Mouse (Mus musculus): ENCODE measurements around the gene Trim9.
A peak's percentile ranks its signal among the peaks of the same experiment; 100 is the strongest.

The Trim9 gene

DNA sequence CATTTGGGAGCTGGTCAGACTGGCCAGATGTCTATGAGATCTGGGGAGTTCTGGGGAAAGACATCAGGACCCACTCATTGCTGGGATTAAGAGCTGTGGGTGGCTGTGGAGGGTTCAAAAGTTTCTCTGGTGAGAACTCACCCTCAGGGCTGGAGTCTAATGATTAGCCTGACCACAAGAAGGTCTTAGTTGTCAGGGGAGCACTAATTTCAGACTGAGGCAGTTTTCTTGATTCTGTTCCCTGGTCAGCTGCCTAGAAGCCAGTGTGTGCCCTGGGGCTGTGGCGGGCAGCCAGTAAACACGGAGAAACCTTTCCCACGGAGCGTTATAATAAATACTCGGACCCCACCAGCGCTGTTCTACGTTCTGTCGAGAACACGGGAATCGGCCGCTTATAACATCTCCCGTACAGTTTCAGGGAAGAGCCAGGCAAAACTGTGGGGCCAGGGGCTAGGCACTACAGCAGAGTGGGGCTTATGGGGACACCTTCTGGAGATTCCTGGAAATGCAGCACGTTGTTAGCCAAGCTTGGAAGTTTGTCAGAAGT is 112.4 kb downstream of the Trim9 start:
- Histone ChIP-seq H3K4me1 (replicated peaks; ENCODE audit: low read depth, low read length) (no peaks in the 10 kb centered on the region; the same call in 1 of the 2 replicates), H3K9me3 (ENCODE audit: low read length) (no peaks in the 10 kb centered on the region), H3K27me3 (ENCODE audit: insufficient read depth, low read length) (peaks cover 11% of the 10 kb centered on the region), H3K4me3 (replicated peaks; ENCODE audit: low read length) (peak overlapping the region; percentile 17; the same call in 1 of the 2 replicates), H3K36me3 (ENCODE audit: insufficient read depth, low read length) (no peaks in the 10 kb centered on the region)
- peak; percentile 86 for TF ChIP-seq CTCF (conservative IDR thresholded peaks at IDR 0.05; ENCODE audit: low read length)
- no peak for TF ChIP-seq POU5F1 (IDR thresholded peaks at IDR 0.05; ENCODE audit: borderline replicate concordance, low read length)
- no peak for TF ChIP-seq NANOG (IDR thresholded peaks at IDR 0.05; ENCODE audit: borderline replicate concordance, low read length)

- Histone ChIP-seq H3K9me3 (ENCODE audit: low read length) (no peaks in the 10 kb centered on the region), H3K4me3 (replicated peaks; ENCODE audit: low read length) (no peak overlapping the region), H3K27me3 (ENCODE audit: insufficient read depth, low read length) (peaks cover 17% of the 10 kb centered on the region), H3K36me3 (ENCODE audit: insufficient read depth, low read length) (no peaks in the 10 kb centered on the region), H3K4me1 (replicated peaks; ENCODE audit: low read depth, low read length) (no peaks in the 10 kb centered on the region; the same call in 1 of the 2 replicates)
- no peak for TF ChIP-seq NANOG (IDR thresholded peaks at IDR 0.05; ENCODE audit: borderline replicate concordance, low read length)
- TF ChIP-seq POU5F1 (IDR thresholded peaks at IDR 0.05; ENCODE audit: borderline replicate concordance, low read length) = no peak
- TF ChIP-seq CTCF (conservative IDR thresholded peaks at IDR 0.05; ENCODE audit: low read length) = peak; percentile 55
These were observed 113.0 kb downstream of the Trim9 start for GRCm38 (mm10) chr12:70234411-70234810.

DNA sequence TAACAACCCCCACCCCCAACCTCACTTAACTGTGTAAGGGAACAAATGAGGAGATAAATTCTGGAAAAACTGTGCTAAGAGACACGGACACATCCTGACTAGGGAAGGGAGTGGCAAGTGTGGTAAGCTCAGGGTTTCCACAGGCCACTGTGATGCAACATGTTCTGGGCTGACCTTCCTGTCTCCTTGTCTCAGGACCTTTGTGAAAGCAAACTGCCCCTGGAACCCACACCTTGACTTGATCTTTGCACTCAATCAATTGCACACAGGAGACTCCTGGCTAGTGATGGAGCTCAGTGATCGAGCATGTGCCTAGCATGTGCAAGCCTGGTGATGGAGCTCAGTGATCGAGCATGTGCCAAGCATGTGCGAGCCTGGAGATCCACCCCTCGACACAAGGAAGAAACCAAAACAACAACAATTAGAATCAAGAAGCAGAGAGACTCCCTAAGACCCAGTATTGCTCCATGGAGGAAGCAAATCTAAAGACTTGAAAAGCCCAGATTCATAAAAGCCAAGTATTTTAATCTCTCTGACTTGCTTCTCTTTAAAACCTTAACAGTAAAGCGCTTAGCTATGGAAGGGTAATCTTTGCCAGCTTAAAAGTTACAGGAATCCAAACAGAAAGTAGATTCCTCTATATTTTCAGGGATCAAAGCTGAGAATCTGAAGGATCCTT is 113.6 kb downstream of the Trim9 start:
- Histone ChIP-seq H3K36me3 (ENCODE audit: insufficient read depth, low read length) (no peaks in the 10 kb centered on the region), H3K4me3 (replicated peaks; ENCODE audit: low read length) (no peak overlapping the region), H3K4me1 (replicated peaks; ENCODE audit: low read depth, low read length) (no peaks in the 10 kb centered on the region; the same call in 1 of the 2 replicates), H3K27me3 (ENCODE audit: insufficient read depth, low read length) (peaks cover 19% of the 10 kb centered on the region), H3K9me3 (ENCODE audit: low read length) (no peaks in the 10 kb centered on the region)
- no peak for TF ChIP-seq POU5F1 (IDR thresholded peaks at IDR 0.05; ENCODE audit: borderline replicate concordance, low read length)
- TF ChIP-seq NANOG (IDR thresholded peaks at IDR 0.05; ENCODE audit: borderline replicate concordance, low read length) = no peak
- TF ChIP-seq CTCF (conservative IDR thresholded peaks at IDR 0.05; ENCODE audit: low read length) = no peak

DNA sequence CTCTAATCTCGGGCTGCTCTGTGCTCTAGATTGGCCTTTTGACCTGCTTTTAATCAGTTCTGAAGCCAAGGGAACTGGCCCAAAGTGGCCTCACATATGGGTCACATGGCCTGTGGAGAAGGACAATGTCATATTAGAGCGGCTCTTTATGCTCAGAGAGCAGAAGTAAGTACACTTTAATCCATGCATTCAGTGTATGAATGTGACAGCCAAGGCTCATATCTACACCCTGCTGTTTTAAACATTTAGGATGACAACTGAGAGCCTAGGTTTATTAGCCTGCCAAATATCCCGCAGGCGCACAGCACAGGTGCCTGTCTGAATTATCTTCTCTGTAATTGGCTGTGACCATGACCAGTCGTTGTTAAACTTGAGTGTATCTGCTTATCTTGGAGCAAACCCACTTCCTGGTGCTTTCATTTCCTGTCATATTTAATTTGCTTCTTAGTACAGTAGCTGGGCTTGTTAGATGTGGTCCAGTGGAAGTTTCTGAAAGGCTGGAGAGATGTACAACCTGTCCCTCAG is 115.3 kb downstream of the Trim9 start:
- Histone ChIP-seq H3K27me3 (ENCODE audit: insufficient read depth, low read length) (peaks cover 36% of the 10 kb centered on the region), H3K9me3 (ENCODE audit: low read length) (no peaks in the 10 kb centered on the region), H3K4me1 (replicated peaks; ENCODE audit: low read depth, low read length) (peaks cover 8% of the 10 kb centered on the region), H3K4me3 (replicated peaks; ENCODE audit: low read length) (no peak overlapping the region), H3K36me3 (ENCODE audit: insufficient read depth, low read length) (no peaks in the 10 kb centered on the region)
- TF ChIP-seq POU5F1 (IDR thresholded peaks at IDR 0.05; ENCODE audit: borderline replicate concordance, low read length) (no peak), CTCF (conservative IDR thresholded peaks at IDR 0.05; ENCODE audit: low read length) (no peak), NANOG (IDR thresholded peaks at IDR 0.05; ENCODE audit: borderline replicate concordance, low read length) (no peak)

- no peak within 1 kb of the TSS for H3K4me3 ChIP-seq (replicated peaks; ENCODE audit: low read length)
- H3K4me1 ChIP-seq (replicated peaks; ENCODE audit: low read depth, low read length) = peaks cover 15% of the 10 kb centered on the region
- H3K36me3 ChIP-seq (ENCODE audit: insufficient read depth, low read length) = no peaks in the 10 kb centered on the region
- H3K27me3 ChIP-seq (ENCODE audit: insufficient read depth, low read length) = peaks cover 44% of the 10 kb centered on the region
- no peak for TF ChIP-seq CTCF (conservative IDR thresholded peaks at IDR 0.05; ENCODE audit: low read length)
- no peak for TF ChIP-seq NANOG (IDR thresholded peaks at IDR 0.05; ENCODE audit: borderline replicate concordance, low read length)
- H3K9me3 ChIP-seq (ENCODE audit: low read length) = no peaks in the 10 kb centered on the region
These were observed 116.1 kb downstream of the Trim9 start, which contains the start of gene Pygl for GRCm38 (mm10) chr12:70231294-70231693. TSS of gene Pygl (minus strand) at chr12:70231488.

DNA sequence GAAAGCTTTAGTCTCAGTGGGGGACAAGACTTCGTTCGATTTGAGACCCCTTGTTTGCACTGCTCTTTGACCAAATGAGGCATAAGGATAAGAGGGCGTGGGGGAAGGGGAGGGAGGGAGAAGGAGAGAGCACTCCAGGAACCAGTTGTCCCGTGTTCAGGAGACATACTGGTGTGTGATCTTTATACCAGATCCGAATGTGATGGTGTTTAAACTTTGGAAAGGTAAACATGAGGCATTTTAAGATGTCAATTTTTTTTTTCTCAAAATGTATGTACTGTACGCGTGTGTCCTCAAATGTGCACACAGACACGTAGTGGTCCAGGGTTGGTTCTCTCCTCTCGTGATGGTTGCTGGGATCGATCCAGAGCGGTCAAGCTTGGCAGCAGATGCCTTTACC is 119.3 kb downstream of the Trim9 start:
- H3K27me3 ChIP-seq (ENCODE audit: insufficient read depth, low read length) = peaks cover 55% of the 10 kb centered on the region
- H3K4me1 ChIP-seq (replicated peaks; ENCODE audit: low read depth, low read length) = peaks cover 15% of the 10 kb centered on the region
- TF ChIP-seq POU5F1 (IDR thresholded peaks at IDR 0.05; ENCODE audit: borderline replicate concordance, low read length) = no peak
- no peak for TF ChIP-seq NANOG (IDR thresholded peaks at IDR 0.05; ENCODE audit: borderline replicate concordance, low read length)
- TF ChIP-seq CTCF (conservative IDR thresholded peaks at IDR 0.05; ENCODE audit: low read length) = no peak
- H3K4me3 ChIP-seq (replicated peaks; ENCODE audit: low read length) = no peak overlapping the region; the same call in 1 of the 2 replicates
- H3K36me3 ChIP-seq (ENCODE audit: insufficient read depth, low read length) = no peaks in the 10 kb centered on the region
- H3K9me3 ChIP-seq (ENCODE audit: low read length) = no peaks in the 10 kb centered on the region

GRCm38 (mm10) chr12:70227121-70227932 is 120.1 kb downstream of the Trim9 start:
- Histone ChIP-seq H3K9me3 (ENCODE audit: low read length) (no peaks in the 10 kb centered on the region), H3K27me3 (ENCODE audit: insufficient read depth, low read length) (peaks cover 55% of the 10 kb centered on the region), H3K4me3 (replicated peaks; ENCODE audit: low read length) (peak overlapping the region; percentile 75), H3K36me3 (ENCODE audit: insufficient read depth, low read length) (no peaks in the 10 kb centered on the region), H3K4me1 (replicated peaks; ENCODE audit: low read depth, low read length) (peaks cover 15% of the 10 kb centered on the region)
- TF ChIP-seq NANOG (IDR thresholded peaks at IDR 0.05; ENCODE audit: borderline replicate concordance, low read length) (no peak), CTCF (conservative IDR thresholded peaks at IDR 0.05; ENCODE audit: low read length) (no peak), POU5F1 (IDR thresholded peaks at IDR 0.05; ENCODE audit: borderline replicate concordance, low read length) (no peak)

DNA sequence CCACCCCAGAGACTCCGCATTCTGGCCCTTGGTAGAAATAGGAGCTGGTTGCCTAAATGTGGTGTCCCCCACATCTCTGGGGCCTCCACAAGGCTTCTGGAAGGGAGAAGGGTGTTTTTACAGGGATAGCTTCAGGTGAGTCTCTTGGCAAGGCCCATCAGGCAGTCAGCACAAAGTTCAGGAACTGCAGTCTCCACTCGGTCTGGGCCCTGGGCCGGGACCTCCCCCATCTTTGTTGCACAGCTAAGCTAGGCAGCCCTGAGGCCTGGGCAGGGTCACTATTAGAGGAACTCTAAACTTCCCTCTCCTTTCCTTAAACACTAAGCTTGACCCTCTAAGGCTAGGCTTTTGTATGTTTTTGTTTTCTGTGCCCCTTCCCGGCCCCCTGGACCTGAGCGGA is 120.8 kb downstream of the Trim9 start:
- H3K4me3 ChIP-seq (replicated peaks; ENCODE audit: low read length) = peak overlapping the region; percentile 75

More for the DNA sequence above, 120.8 kb downstream of the Trim9 start:
- no peak for TF ChIP-seq POU5F1 (IDR thresholded peaks at IDR 0.05; ENCODE audit: borderline replicate concordance, low read length)
- no peak for TF ChIP-seq NANOG (IDR thresholded peaks at IDR 0.05; ENCODE audit: borderline replicate concordance, low read length)
- no peak for TF ChIP-seq CTCF (conservative IDR thresholded peaks at IDR 0.05; ENCODE audit: low read length)
- Histone ChIP-seq H3K36me3 (ENCODE audit: insufficient read depth, low read length) (no peaks in the 10 kb centered on the region), H3K27me3 (ENCODE audit: insufficient read depth, low read length) (peaks cover 55% of the 10 kb centered on the region), H3K9me3 (ENCODE audit: low read length) (no peaks in the 10 kb centered on the region), H3K4me1 (replicated peaks; ENCODE audit: low read depth, low read length) (peaks cover 15% of the 10 kb centered on the region)
